Mouse (Mus musculus) R1 (cell line): Measurements from ENCODE around the gene Acpp.
"Not testable (repeated sequence)": the region's sequence is repeated elsewhere in the genome, so short reads cannot be mapped to it uniquely, and the experiment has no call there.

Experiments
- DNase-seq: peaks from one replicate; pipeline ENCODE4 v3.0.0-alpha.2; 2018; ENCODE audit warnings: low read depth, low spot score

Acpp gene

GRCm38 (mm10) chr9:104337183-104337931 is at the start of gene Acpp:
Gene Acpp (minus strand): TSS chr9:104337748.
- DNase-seq = peak; percentile 95

DNA sequence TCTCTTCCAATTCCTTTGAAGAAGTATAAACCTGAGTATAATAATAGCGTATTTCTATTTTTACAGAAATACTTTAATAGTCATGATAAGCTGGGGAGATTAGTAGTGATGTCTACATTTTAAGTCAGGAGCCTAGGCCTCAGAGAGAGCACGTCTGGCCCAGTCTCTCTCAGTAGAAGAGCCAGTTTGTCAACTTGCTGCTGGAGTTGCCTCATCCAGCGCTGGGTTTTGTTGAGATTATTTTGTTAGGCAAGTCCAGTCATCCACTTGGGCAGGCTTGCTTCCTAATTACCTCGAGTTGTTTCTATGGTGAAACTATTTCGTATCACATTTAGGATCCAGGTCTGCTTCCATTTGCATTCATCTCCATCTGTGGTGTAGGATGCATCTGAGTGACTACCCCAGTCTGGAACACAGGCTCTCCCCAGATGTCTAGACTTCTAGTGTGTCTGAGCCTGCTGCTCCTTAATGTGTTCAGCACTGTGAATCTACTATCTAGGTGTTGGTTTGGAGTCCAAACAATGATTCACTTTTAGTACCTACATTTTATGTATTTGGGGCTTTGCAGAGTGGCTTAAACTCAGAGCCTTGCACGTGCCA is 45.1 kb upstream of the Acpp start:
- no peak for DNase-seq

GRCm38 (mm10) chr9:104379532-104380162 is 42.1 kb upstream of the Acpp start:
- peak; percentile 63 for DNase-seq

DNA sequence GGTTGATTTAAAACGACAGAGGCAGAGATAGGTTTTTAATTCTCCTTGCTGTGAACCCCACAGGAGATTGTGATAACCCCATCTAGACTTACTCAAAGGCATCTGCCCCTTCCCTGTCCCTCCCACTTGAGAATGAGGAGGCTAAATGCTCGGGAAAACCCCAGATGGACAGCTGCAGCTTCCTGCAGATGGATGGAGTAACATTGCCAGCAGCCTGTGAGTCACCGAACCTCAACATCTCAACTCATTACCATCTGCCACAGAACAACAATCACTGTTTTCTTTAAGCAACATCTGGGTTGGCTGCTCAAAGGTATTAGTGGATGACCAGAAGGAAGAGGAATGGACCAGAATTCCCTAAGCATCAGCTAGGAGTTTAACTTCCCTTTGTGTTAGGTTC is 38.0 kb upstream of the Acpp start:
- DNase-seq = no peak

GRCm38 (mm10) chr9:104373253-104373652 is 35.7 kb upstream of the Acpp start:
- DNase-seq = peak; percentile 68

GRCm38 (mm10) chr9:104366983-104367382 is 29.4 kb upstream of the Acpp start:
- DNase-seq = peak; percentile 74

GRCm38 (mm10) chr9:104361951-104362350 is 24.4 kb upstream of the Acpp start:
- not testable (repeated sequence) for DNase-seq

DNA sequence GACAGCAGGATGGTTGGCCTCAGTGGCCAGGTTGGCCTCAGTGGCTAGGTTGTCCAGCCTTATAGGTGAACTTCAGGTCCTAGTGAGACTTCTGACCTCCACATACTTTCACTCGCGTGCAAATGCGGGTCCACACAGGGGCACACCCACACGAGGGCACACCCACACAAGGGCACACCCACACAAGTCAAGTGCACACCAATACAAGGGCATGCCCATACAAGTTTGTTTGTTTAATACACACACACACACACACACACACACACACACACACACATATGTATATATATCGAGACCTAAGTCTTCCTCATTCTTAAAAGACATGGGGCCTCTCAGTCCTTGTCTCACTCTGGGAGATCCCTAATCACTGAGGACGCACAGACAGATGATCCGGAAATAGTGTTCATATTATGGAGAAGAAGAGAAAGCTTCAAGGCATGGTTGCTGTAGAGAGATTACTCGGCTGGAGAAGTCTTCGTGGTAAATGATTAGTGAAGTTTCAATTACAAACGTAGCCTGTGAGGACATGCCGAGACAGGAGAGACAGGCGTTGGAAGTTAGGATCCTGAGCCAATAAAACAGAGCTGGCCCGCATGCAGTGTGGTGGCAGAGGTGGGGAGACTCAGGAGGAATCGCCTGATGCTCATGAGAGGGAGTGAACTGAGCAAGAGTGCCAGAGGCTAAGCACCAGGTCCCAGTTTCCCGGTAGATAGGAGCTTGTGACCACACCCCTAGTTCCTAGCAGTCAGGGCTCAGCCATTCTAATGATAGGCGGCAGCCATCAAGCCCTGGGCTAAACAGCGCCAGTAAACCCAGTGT is 23.7 kb upstream of the Acpp start:
- peak; percentile 72 for DNase-seq

GRCm38 (mm10) chr9:104360389-104360788 is 22.8 kb upstream of the Acpp start:
- no peak for DNase-seq

DNA sequence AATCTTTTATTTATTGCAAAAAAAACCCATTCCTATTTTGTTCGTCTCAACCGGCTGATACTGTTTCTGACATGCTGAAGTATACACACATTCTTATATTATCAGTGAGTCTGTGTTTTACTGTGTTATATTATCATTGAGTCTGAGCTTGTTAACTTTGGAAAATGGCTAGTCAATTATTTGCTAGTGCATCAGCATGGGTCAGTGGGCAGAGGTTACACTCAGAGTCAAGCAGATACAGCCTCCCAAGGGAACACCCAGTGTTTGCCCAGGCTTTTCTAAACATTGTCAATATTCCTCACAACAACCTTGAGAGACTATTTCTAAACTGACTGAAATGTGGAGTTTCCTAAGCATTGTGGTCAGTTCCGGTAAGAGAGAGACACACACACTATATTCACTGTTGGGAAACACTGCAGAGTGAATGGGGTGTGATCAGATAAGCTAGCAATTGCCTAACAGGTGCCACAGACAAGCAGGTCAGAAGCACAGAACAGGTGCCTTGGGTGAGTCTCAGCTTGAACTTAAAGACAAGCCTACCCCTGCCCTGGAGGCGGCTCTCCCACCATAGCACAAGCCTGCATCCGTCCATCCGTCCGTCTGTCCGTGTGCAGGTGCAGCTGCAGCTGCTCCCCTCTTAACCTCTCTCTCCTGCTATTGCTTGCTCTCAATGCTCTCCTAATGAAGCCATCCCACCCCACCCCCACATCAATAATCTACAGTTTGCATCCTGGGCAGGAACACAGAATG is 18.1 kb upstream of the Acpp start:
- DNase-seq = no peak

- DNase-seq = no peak
Measured at GRCm38 (mm10) chr9:104344136-104344535, 6.6 kb upstream of the Acpp start.

GRCm38 (mm10) chr9:104339483-104339882 is 1.9 kb upstream of the Acpp start:
- no peak for DNase-seq

DNA sequence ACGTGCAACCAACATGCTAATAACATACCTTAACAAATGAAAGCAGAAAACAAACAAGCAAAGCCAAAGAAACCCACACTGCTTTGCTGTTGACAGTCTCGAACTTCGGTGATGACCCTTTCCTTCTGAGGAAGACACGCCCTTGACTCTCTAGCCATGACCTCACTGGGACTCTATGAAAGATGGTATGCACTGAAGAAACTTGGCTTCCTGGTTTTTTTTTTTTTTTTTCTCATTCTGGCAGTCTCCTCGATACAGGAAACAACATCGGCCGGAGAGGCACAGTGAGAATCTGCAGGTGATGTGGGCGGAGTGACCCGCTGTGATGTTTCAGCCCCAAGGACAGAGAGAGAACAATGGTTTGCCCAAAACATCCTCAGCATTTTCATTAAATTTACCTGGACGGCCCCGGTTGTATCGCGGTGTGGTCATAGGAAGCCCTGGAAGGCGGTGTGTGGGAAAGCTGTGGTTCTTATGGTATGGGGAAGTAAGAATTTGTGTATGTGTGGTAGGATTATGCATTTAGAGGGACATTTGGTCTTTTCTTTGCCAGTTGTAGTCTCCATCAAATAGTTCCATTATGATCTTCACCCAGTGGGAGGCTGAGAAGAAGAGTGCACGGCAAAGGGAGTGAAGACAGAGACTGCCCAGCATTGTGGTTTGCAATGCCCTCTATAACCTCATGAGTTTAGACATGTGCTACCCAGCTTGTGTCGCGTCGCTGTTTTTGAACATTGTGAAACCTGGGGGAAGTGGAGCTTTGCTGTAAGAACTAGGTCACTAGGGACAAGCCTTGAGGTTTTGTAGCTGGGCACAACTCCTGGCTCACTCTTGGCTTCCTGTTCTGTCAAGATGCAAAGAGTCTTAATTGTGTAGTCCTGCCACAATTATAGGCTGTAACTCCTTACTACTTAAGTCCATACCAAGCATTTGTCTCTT is 1.2 kb upstream of the Acpp start:
- DNase-seq = no peak

- no peak for DNase-seq
Measured at GRCm38 (mm10) chr9:104331301-104331700, 6.2 kb downstream of the Acpp start.

DNA sequence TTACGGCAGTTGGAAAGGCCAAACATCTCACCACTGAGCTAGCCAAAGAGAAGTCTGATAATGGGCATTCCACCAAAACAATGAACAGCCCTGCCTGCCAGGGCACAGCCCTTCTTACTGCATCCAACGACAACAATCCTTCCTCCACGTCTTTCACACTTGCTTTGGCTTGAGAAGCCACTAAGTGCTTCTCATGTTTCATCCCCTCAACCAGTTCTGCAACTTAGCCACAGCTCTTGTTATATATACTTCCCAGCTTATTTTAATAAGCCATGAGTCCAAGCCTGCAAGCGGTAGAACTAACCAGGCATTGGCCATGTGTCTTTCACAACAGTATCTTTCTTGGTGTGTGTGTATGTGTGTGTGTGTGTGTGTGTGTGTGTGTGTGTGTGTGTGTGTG is 8.9 kb downstream of the Acpp start:
- DNase-seq = no peak

DNA sequence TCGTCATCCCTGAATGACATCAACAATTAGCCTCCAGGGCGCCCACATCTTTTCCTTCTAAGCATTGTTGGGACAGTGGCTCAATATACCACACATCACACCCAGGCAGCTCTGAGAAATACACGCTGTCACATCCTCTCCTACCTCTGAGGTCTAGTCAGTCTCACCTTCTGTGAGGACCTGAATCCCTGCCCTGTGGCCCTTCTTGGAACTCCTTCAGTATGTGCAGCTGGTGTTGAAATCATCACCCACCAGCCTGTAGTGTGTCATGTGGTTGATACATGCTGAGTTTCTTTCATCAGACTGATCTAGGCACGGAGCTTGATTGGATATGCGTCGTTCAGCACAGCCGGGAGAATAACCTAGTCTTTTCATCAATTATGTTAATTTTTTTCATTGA is 16.0 kb downstream of the Acpp start:
- no peak for DNase-seq

DNA sequence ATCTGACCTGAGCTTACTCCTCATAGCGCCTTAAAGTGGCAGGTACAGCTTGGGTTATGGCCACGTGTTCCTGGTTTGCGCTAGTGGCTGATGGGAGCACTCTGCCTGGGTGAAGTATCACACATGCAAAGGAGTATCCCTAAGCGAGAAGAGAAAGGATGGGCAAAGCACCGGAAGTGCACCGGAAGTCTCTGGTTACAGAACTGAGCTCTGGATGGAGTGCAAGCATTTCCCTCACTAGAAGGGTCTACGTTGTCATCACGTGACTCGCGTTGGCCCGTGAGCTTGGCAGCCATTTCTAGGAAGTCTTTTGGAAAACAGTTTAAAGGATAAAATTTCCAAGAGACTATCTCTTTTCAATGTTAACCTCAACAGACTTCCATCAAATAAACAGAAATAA is 21.2 kb downstream of the Acpp start:
- peak; percentile 79 for DNase-seq

DNA sequence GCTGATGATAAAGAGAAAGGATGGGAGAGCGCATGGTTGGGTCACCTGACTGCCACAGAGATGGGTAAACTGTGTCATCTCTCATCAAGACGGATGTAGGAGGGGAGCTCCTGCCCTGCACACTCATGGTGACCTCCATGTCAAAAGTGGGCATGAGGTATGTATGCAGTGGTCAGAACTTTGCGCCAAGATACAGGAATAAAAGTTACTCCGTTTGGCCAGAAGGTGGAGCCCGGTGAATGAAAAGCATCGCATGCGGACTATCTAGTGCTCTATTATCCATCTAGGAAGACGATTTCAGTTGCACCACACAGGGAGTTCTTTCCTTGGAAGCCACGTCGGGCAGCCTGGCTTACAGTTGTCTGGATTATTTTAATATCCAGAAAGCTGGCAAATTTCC is 22.0 kb downstream of the Acpp start:
- peak; percentile 77 for DNase-seq

GRCm38 (mm10) chr9:104306734-104307133 is 30.8 kb downstream of the Acpp start:
- peak; percentile 79 for DNase-seq
